Mouse (Mus musculus) MEL (cell line): ENCODE measurements around the gene Gm42417. TPM values are rescaled to one million over a fixed set of nuclear protein-coding genes. Genes with fewer than 3 reads are reported as not detected.

Experiments
- DNase-seq: peaks from one replicate; pipeline ENCODE4 v3.0.0; 2011; ENCODE audit warnings: low read depth, low spot score
- H3K27ac ChIP-seq: 2 replicates; pipeline ENCODE4 v1.5.1; 2012; ENCODE audit warnings: low read depth, mild to moderate bottlenecking, control low read depth, low read length, moderate library complexity; ENCODE audit not compliant: control insufficient read depth
- H3K27me3 ChIP-seq, 2 experiments: fragments of 150-350 bp in 1 of 2; sonication (generic) in 1 of 2; 2 replicates each; pipeline ENCODE4 v1.6.1; 2012; ENCODE audit warnings: low read length in 2 of 2, mild to moderate bottlenecking in 2 of 2, improper control_type of control experiment in 1 of 2, moderate library complexity in 1 of 2; ENCODE audit not compliant: insufficient read depth in 2 of 2, control insufficient read depth in 1 of 2
- H3K36me3 ChIP-seq, 2 experiments: 2 replicates each; pipeline ENCODE4 v1.6.1; 2012 to 2014; ENCODE audit warnings: low read length in 2 of 2, improper control_type of control experiment in 1 of 2, inconsistent platforms in 1 of 2, mild to moderate bottlenecking in 1 of 2; ENCODE audit not compliant: insufficient read depth in 2 of 2, control insufficient read depth in 1 of 2
- H3K4me1 ChIP-seq, 2 experiments: fragments of 150-350 bp in 1 of 2; sonication (generic) in 1 of 2; 2 replicates each; pipeline ENCODE4 v1.6.1; 2012; ENCODE audit warnings: low read length in 2 of 2, improper control_type of control experiment in 1 of 2, mild to moderate bottlenecking in 1 of 2; ENCODE audit not compliant: insufficient read depth in 2 of 2, control insufficient read depth in 1 of 2
- H3K4me3 ChIP-seq, 2 experiments: fragments of 150-350 bp in 1 of 2; sonication (generic) in 1 of 2; 2 replicates each; pipeline ENCODE4 v1.5.1; 2012; ENCODE audit warnings: low read depth in 2 of 2, low read length in 2 of 2, mild to moderate bottlenecking in 2 of 2, moderate library complexity in 2 of 2, control low read depth in 1 of 2, improper control_type of control experiment in 1 of 2; ENCODE audit not compliant: control insufficient read depth in 1 of 2, insufficient read depth in 1 of 2
- H3K79me2 ChIP-seq: 2 replicates; pipeline ENCODE4 v1.6.1; 2012; ENCODE audit warnings: mild to moderate bottlenecking, low read length, moderate library complexity; ENCODE audit not compliant: control insufficient read depth, poor library complexity, insufficient read depth
- H3K9ac ChIP-seq: 2 replicates; pipeline ENCODE4 v1.6.1; 2012; ENCODE audit warnings: low read depth, mild to moderate bottlenecking, control low read depth, low read length, moderate library complexity; ENCODE audit not compliant: control insufficient read depth, poor library complexity, severe bottlenecking
- H3K9me3 ChIP-seq: fragments of 150-350 bp; sonication (generic); replicated peaks from 2 replicates; pipeline ENCODE4 v1.6.1; 2012; ENCODE audit warnings: mild to moderate bottlenecking, low read length, improper control_type of control experiment, moderate library complexity; ENCODE audit not compliant: insufficient read depth
- CHD1 ChIP-seq: IDR thresholded peaks from 2 replicates; pipeline ENCODE4 v1.6.1; 2012; ENCODE audit warnings: low read depth, mild to moderate bottlenecking, inconsistent platforms, low read length, improper control_type of control experiment
- CHD2 ChIP-seq: IDR thresholded peaks from 2 replicates; pipeline ENCODE4 v1.6.1; 2011; ENCODE audit warnings: low read length, improper control_type of control experiment
- CTCF ChIP-seq, 3 experiments: IDR thresholded peaks in 2 of 3; conservative IDR thresholded peaks in 1 of 3; 2 replicates each; pipeline ENCODE4 v1.5.1; 2011 to 2012; ENCODE audit warnings: low read length in 3 of 3, low read depth in 2 of 3, mild to moderate bottlenecking in 2 of 3, improper control_type of control experiment in 1 of 3, inconsistent platforms in 1 of 3, mixed read lengths in 1 of 3, moderate library complexity in 1 of 3; ENCODE audit not compliant: control insufficient read depth in 1 of 3, insufficient read depth in 1 of 3, poor library complexity in 1 of 3, severe bottlenecking in 1 of 3
- E2F4 ChIP-seq: IDR thresholded peaks from 2 replicates; pipeline ENCODE4 v1.6.1; 2011; ENCODE audit warnings: low read depth, low read length, improper control_type of control experiment, borderline replicate concordance
- ELF1 ChIP-seq: IDR thresholded peaks from 2 replicates; pipeline ENCODE4 v1.6.1; 2014; ENCODE audit warnings: low read depth, mild to moderate bottlenecking, inconsistent platforms, low read length, improper control_type of control experiment, moderate library complexity
- ETS1 ChIP-seq: IDR thresholded peaks from 2 replicates; pipeline ENCODE4 v1.6.1; 2012; ENCODE audit warnings: low read depth, mild to moderate bottlenecking, inconsistent platforms, low read length, improper control_type of control experiment, moderate library complexity
- GABPA ChIP-seq: IDR thresholded peaks from 2 replicates; pipeline ENCODE4 v1.6.1; 2012; ENCODE audit warnings: low read depth, mild to moderate bottlenecking, inconsistent platforms, low read length, improper control_type of control experiment, moderate library complexity
- HCFC1 ChIP-seq: IDR thresholded peaks from 2 replicates; pipeline ENCODE4 v1.6.1; 2012; ENCODE audit warnings: low read depth, mild to moderate bottlenecking, inconsistent platforms, low read length, improper control_type of control experiment, moderate library complexity
- JUND ChIP-seq: IDR thresholded peaks from 2 replicates; pipeline ENCODE4 v1.6.1; 2011; ENCODE audit warnings: low read depth, mild to moderate bottlenecking, improper control_type of control experiment, low read length
- MAFK ChIP-seq: IDR thresholded peaks from 2 replicates; pipeline ENCODE4 v1.6.1; 2011; ENCODE audit warnings: low read depth, mild to moderate bottlenecking, low read length, improper control_type of control experiment, borderline replicate concordance
- MEF2A ChIP-seq: IDR thresholded peaks from 2 replicates; pipeline ENCODE4 v1.6.1; 2014; ENCODE audit warnings: low read depth, mild to moderate bottlenecking, inconsistent platforms, low read length, improper control_type of control experiment; ENCODE audit not compliant: poor library complexity, insufficient replicate concordance, severe bottlenecking; ENCODE audit errors: extremely low read depth
- MXI1 ChIP-seq: IDR thresholded peaks from 2 replicates; pipeline ENCODE4 v1.6.1; 2011; ENCODE audit warnings: mild to moderate bottlenecking, low read depth, low read length, improper control_type of control experiment
- MYC ChIP-seq: IDR thresholded peaks from 2 replicates; pipeline ENCODE4 v1.6.1; 2011; ENCODE audit warnings: low read depth, mild to moderate bottlenecking, low read length, improper control_type of control experiment, moderate library complexity
- POLR2AphosphoS2 ChIP-seq: IDR thresholded peaks from 2 replicates; pipeline ENCODE4 v1.6.1; 2011; ENCODE audit warnings: low read length, improper control_type of control experiment
- RCOR1 ChIP-seq: IDR thresholded peaks from 2 replicates; pipeline ENCODE4 v1.6.1; 2012; ENCODE audit warnings: low read depth, mild to moderate bottlenecking, inconsistent platforms, low read length, improper control_type of control experiment
- SMC3 ChIP-seq: IDR thresholded peaks from 2 replicates; pipeline ENCODE4 v1.6.1; 2011; ENCODE audit warnings: low read depth, low read length, improper control_type of control experiment
- TAL1 ChIP-seq: IDR thresholded peaks from 2 replicates; pipeline ENCODE4 v1.6.1; 2012; ENCODE audit warnings: mild to moderate bottlenecking, inconsistent platforms, low read length, moderate library complexity, mixed read lengths
- USF1 ChIP-seq: IDR thresholded peaks from 2 replicates; pipeline ENCODE4 v1.6.1; 2014; ENCODE audit warnings: low read depth, mild to moderate bottlenecking, inconsistent platforms, low read length, improper control_type of control experiment, moderate library complexity
- USF2 ChIP-seq, 2 experiments: IDR thresholded peaks; 2 replicates each; pipeline ENCODE4 v1.6.1; 2011 to 2012; ENCODE audit warnings: improper control_type of control experiment in 2 of 2, low read length in 2 of 2, borderline replicate concordance in 1 of 2, inconsistent platforms in 1 of 2, low read depth in 1 of 2, mild to moderate bottlenecking in 1 of 2; ENCODE audit not compliant: insufficient read depth in 1 of 2
- ZC3H11A ChIP-seq: IDR thresholded peaks from 2 replicates; pipeline ENCODE4 v1.6.1; 2012; ENCODE audit warnings: low read depth, mild to moderate bottlenecking, inconsistent platforms, low read length, improper control_type of control experiment
- ZKSCAN1 ChIP-seq: IDR thresholded peaks from 2 replicates; pipeline ENCODE4 v1.6.1; 2012; ENCODE audit warnings: low read depth, mild to moderate bottlenecking, inconsistent platforms, low read length, improper control_type of control experiment, moderate library complexity
- ZMIZ1 ChIP-seq: IDR thresholded peaks from 2 replicates; pipeline ENCODE4 v1.6.1; 2012; ENCODE audit warnings: low read depth, mild to moderate bottlenecking, inconsistent platforms, low read length, improper control_type of control experiment, moderate library complexity
- polyA plus RNA-seq, 2 experiments: library from polyadenylated mRNA; stranded (reverse) in 1 of 2; unstranded in 1 of 2; fragments of >175 nt in 1 of 2; fragments of >200 nt in 1 of 2; gene quantifications; 2 replicates each; pipeline versions ENCODE4 v1.2.1 to v1.2.4; 2012; ENCODE audit warnings: low replicate concordance in 2 of 2, low read depth in 1 of 2; ENCODE audit not compliant: insufficient read length in 2 of 2, insufficient read depth in 1 of 2, missing spikeins in 1 of 2
- total RNA-seq: library from RNA; depleted of rRNA; stranded (reverse); fragments of 300-350 nt; gene quantifications from 2 replicates; pipeline ENCODE4 v1.2.3, GENCODE M21; 2012

Gene Gm42417
- total and polyA plus RNA-seq, 3 experiments, result 0.74 TPM; not detected in 2

DNA sequence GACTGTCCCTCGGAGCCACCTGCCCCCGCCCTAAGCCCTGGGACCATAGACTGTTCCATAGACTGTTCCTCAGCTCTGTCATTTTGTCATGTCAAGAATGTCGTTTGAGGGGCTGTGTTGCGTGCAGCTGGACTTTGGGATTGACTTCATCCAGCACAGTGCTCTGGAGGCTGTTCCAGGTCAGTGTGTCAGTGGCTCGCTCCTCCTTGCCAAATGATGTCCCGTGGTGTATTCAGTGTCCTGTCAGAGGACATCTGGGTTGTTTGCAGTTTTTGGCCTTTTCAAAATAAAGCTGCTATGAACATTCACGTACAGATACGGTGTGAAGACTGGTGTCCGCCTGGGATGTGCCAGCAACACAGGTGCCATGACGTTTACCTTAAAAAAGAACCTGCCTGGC is 12.3 kb downstream of the Gm42417 start:
- no peak for DNase-seq
- peaks cover 0 to 5% of the 10 kb centered on the region in 2 experiments; a peak in 2 of 4 replicates for H3K36me3 ChIP-seq
- TF ChIP-seq USF2 (IDR thresholded peaks at IDR 0.05; ENCODE audit: borderline replicate concordance in 1 of 2, insufficient read depth in 1 of 2, low read depth in 1 of 2, low read length in 2 of 2), result no peak
- no peak for TF ChIP-seq ZMIZ1
- no peak for TF ChIP-seq MAFK
- no peak for TF ChIP-seq USF1
- TF ChIP-seq JUND, result no peak
- no peak for TF ChIP-seq CTCF (IDR thresholded peaks at IDR 0.05 in 2 of 3, conservative IDR thresholded peaks at IDR 0.05 in 1 of 3; ENCODE audit: control insufficient read depth in 1 of 3, insufficient read depth in 1 of 3, low read depth in 2 of 3, low read length in 3 of 3, poor library complexity in 1 of 3, severe bottlenecking in 1 of 3)
- TF ChIP-seq ZC3H11A, result no peak
- no peak for TF ChIP-seq POLR2AphosphoS2
- TF ChIP-seq SMC3, result no peak

DNA sequence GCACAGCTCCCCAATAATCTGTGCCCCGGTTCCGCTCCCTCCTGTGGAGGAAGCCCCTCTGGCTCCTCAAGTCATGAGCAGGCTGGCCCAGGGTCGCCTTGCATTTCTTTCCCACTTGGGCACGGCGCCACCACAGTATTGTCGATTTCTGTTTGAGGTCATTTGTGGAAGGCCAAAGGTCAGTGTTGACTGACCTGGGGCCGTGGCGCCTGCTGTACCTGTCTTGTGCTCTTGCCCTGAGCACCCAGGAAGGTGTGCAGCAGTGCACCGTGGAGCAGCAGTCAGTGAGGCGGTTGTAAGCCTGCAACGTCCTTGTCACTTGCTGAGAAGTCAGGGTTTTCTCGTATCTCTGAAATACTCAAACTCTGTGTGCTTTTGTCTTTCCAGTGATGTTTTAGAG is 13.5 kb downstream of the Gm42417 start:
- H3K9me3 ChIP-seq, result no peaks in the 10 kb centered on the region
- DNase-seq, result no peak
- no peaks in the 10 kb centered on the region for H3K79me2 ChIP-seq
- H3K27me3 ChIP-seq, result no peaks in the 10 kb centered on the region
- no peak overlapping the region for H3K4me3 ChIP-seq
- no peak for TF ChIP-seq POLR2AphosphoS2
- TF ChIP-seq MEF2A, result no peak
- TF ChIP-seq CHD2, result no peak
- no peak for TF ChIP-seq RCOR1
- TF ChIP-seq GABPA, result no peak
- no peak for TF ChIP-seq ELF1
- no peak for TF ChIP-seq USF2 (IDR thresholded peaks at IDR 0.05; ENCODE audit: borderline replicate concordance in 1 of 2, insufficient read depth in 1 of 2, low read depth in 1 of 2, low read length in 2 of 2)
- TF ChIP-seq CHD1, result no peak
- no peak for TF ChIP-seq MYC
- TF ChIP-seq E2F4, result no peak
- TF ChIP-seq ZKSCAN1, result no peak
- TF ChIP-seq ETS1, result no peak
- no peak for TF ChIP-seq USF1
- no peak for TF ChIP-seq ZC3H11A
- no peak for TF ChIP-seq MXI1
- TF ChIP-seq ZMIZ1, result no peak
- TF ChIP-seq TAL1, result no peak
- TF ChIP-seq HCFC1, result no peak
- H3K9ac ChIP-seq, result no peak overlapping the region
- H3K27ac ChIP-seq, result no peak overlapping the region
- H3K4me1 ChIP-seq, result peaks cover 0 to 3% of the 10 kb centered on the region in 2 experiments; a peak in 1 of 4 replicates
- H3K36me3 ChIP-seq, result peaks cover 0 to 5% of the 10 kb centered on the region in 2 experiments; a peak in 2 of 4 replicates

More for the DNA sequence above, 12.3 kb downstream of the Gm42417 start:
- Histone ChIP-seq H3K9ac (no peak overlapping the region), H3K4me1 (peaks cover 0 to 3% of the 10 kb centered on the region in 2 experiments; a peak in 1 of 4 replicates), H3K27me3 (no peaks in the 10 kb centered on the region), H3K79me2 (no peaks in the 10 kb centered on the region), H3K9me3 (no peaks in the 10 kb centered on the region), H3K4me3 (no peak overlapping the region), H3K27ac (no peak overlapping the region)
